Mouse (Mus musculus) C2C12 (cell line): Measurements from ENCODE around the gene Gm20538.

Experiments
- CEBPB ChIP-seq: IDR thresholded peaks from one replicate; pipeline ENCODE4 v1.6.1; 2011; ENCODE audit warnings: low read depth, mild to moderate bottlenecking, control low read depth, moderate library complexity
- CTCF ChIP-seq: IDR thresholded peaks from one replicate; pipeline ENCODE4 v1.5.1; 2011; ENCODE audit not compliant: control insufficient read depth, insufficient read depth, insufficient read length
- FOSL1 ChIP-seq: IDR thresholded peaks from one replicate; pipeline ENCODE4 v1.8.0; 2011; ENCODE audit warnings: mild to moderate bottlenecking, low read length; ENCODE audit not compliant: poor library complexity, insufficient read depth, severe bottlenecking
- MAX ChIP-seq: IDR thresholded peaks from one replicate; pipeline ENCODE4 v1.6.1; 2011; ENCODE audit warnings: mild to moderate bottlenecking, control low read depth
- MYOD1 ChIP-seq: IDR thresholded peaks from one replicate; pipeline ENCODE4 v1.6.1; 2011; ENCODE audit warnings: low read depth; ENCODE audit not compliant: control insufficient read depth, insufficient read length
- MYOG ChIP-seq: IDR thresholded peaks from one replicate; pipeline ENCODE4 v1.6.1; 2011; ENCODE audit not compliant: control insufficient read depth, insufficient read length; ENCODE audit errors: extremely low read depth
- USF1 ChIP-seq: IDR thresholded peaks from one replicate; pipeline ENCODE4 v1.6.1; 2011; ENCODE audit warnings: low read depth, mild to moderate bottlenecking, control low read depth, moderate library complexity

GRCm38 (mm10) chr19:44496511-44496910, 56.1 kb downstream of the Gm20538 start:
- no peak for TF ChIP-seq CTCF
- no peak for TF ChIP-seq USF1
- TF ChIP-seq MAX, result no peak
- no peak for TF ChIP-seq MYOD1
- no peak for TF ChIP-seq CEBPB
- no peak for TF ChIP-seq MYOG
- no peak for TF ChIP-seq FOSL1
